Mouse (Mus musculus) CH12.LX (cell line): ENCODE data around the gene Scd3. TPM values are rescaled to one million over a fixed set of nuclear protein-coding genes. Genes with fewer than 3 reads are reported as not detected.

Experiments used
- DNase-seq: peaks from one replicate; pipeline ENCODE4 v3.0.0-alpha.2; 2013; ENCODE audit errors: extremely low read depth
- H3K27ac ChIP-seq: 2 replicates; pipeline ENCODE4 v1.5.1; 2012; ENCODE audit warnings: low read depth, mild to moderate bottlenecking, control low read depth, moderate library complexity; ENCODE audit not compliant: insufficient read depth
- H3K27me3 ChIP-seq: replicated peaks from 2 replicates; pipeline ENCODE3; 2012; ENCODE audit warnings: inconsistent platforms
- H3K36me3 ChIP-seq, 2 experiments: replicated peaks in 1 of 2; 2 replicates each; pipeline versions ENCODE3 to v1.6.1; 2012; ENCODE audit warnings: inconsistent platforms in 1 of 2, low read length in 1 of 2, mild to moderate bottlenecking in 1 of 2, mixed read lengths in 1 of 2, moderate library complexity in 1 of 2; ENCODE audit not compliant: control insufficient read depth in 1 of 2, insufficient read depth in 1 of 2
- H3K4me1 ChIP-seq, 2 experiments: 2 replicates each; pipeline ENCODE4 v1.6.1; 2012; ENCODE audit warnings: inconsistent platforms in 1 of 2, moderate library complexity in 1 of 2; ENCODE audit not compliant: insufficient read depth in 2 of 2, control insufficient read depth in 1 of 2
- H3K4me2 ChIP-seq: 2 replicates; pipeline ENCODE4 v1.6.1; 2012; ENCODE audit warnings: low read depth, mild to moderate bottlenecking, control low read depth; ENCODE audit not compliant: poor library complexity, insufficient read depth, severe bottlenecking
- H3K4me3 ChIP-seq, 3 experiments: fragments of 150-350 bp in 1 of 3; sonication (generic) in 1 of 3; replicated peaks in 1 of 3; 2 replicates each; pipeline versions ENCODE3 to v1.5.1; 2011 to 2012; ENCODE audit warnings: low read depth in 2 of 3, low read length in 2 of 3, mild to moderate bottlenecking in 2 of 3, moderate library complexity in 2 of 3, control low read depth in 1 of 3, improper control_type of control experiment in 1 of 3, inconsistent platforms in 1 of 3, mixed read lengths in 1 of 3; ENCODE audit not compliant: poor library complexity in 1 of 3
- H3K79me2 ChIP-seq: replicated peaks from 2 replicates; pipeline ENCODE4 v1.6.1; 2012; ENCODE audit warnings: mild to moderate bottlenecking, moderate library complexity; ENCODE audit not compliant: control insufficient read depth, poor library complexity, insufficient read depth, severe bottlenecking; ENCODE audit errors: extremely low read depth
- H3K9ac ChIP-seq: 2 replicates; pipeline ENCODE4 v1.6.1; 2012; ENCODE audit warnings: low read depth, mild to moderate bottlenecking, control low read depth, moderate library complexity; ENCODE audit not compliant: insufficient read depth
- H3K9me3 ChIP-seq: replicated peaks from 2 replicates; pipeline ENCODE3; 2012; ENCODE audit warnings: low read length, inconsistent platforms, mixed read lengths
- BHLHE40 ChIP-seq: IDR thresholded peaks from 2 replicates; pipeline ENCODE4 v1.6.1; 2011; ENCODE audit warnings: mild to moderate bottlenecking, low read depth, low read length, improper control_type of control experiment
- CHD1 ChIP-seq: IDR thresholded peaks from 2 replicates; pipeline ENCODE4 v1.6.1; 2012; ENCODE audit warnings: low read depth, low read length, improper control_type of control experiment, inconsistent platforms
- CHD2 ChIP-seq: IDR thresholded peaks from 2 replicates; pipeline ENCODE4 v1.6.1; 2011; ENCODE audit warnings: low read length, improper control_type of control experiment
- CTCF ChIP-seq, 2 experiments: IDR thresholded peaks in 1 of 2; conservative IDR thresholded peaks in 1 of 2; 2 replicates each; pipeline ENCODE4 v1.5.1; 2011 to 2012; ENCODE audit warnings: low read depth in 2 of 2, low read length in 2 of 2, improper control_type of control experiment in 1 of 2, inconsistent platforms in 1 of 2, mild to moderate bottlenecking in 1 of 2, moderate library complexity in 1 of 2
- E2F4 ChIP-seq: IDR thresholded peaks from 2 replicates; pipeline ENCODE4 v1.6.1; 2011; ENCODE audit warnings: low read depth, low read length, improper control_type of control experiment; ENCODE audit not compliant: insufficient replicate concordance
- ELF1 ChIP-seq: IDR thresholded peaks from 2 replicates; pipeline ENCODE4 v1.6.1; 2014; ENCODE audit warnings: low read depth, mild to moderate bottlenecking, inconsistent platforms, low read length, improper control_type of control experiment
- EP300 ChIP-seq: IDR thresholded peaks from 2 replicates; pipeline ENCODE4 v1.6.1; 2011; ENCODE audit warnings: low read length, improper control_type of control experiment
- ETS1 ChIP-seq: conservative IDR thresholded peaks from 2 replicates; pipeline ENCODE4 v1.6.1; 2012; ENCODE audit warnings: low read depth, mild to moderate bottlenecking, inconsistent platforms, low read length, improper control_type of control experiment, moderate library complexity
- GABPA ChIP-seq: IDR thresholded peaks from 2 replicates; pipeline ENCODE4 v1.6.1; 2012; ENCODE audit warnings: low read depth, low read length, improper control_type of control experiment, inconsistent platforms; ENCODE audit not compliant: insufficient replicate concordance
- HCFC1 ChIP-seq: IDR thresholded peaks from 2 replicates; pipeline ENCODE4 v1.6.1; 2012; ENCODE audit warnings: low read depth, mild to moderate bottlenecking, inconsistent platforms, low read length, improper control_type of control experiment
- IRF4 ChIP-seq: IDR thresholded peaks from 2 replicates; pipeline ENCODE4 v1.6.1; 2014; ENCODE audit warnings: low read depth, mild to moderate bottlenecking, inconsistent platforms, low read length, improper control_type of control experiment
- JUN ChIP-seq: IDR thresholded peaks from 2 replicates; pipeline ENCODE4 v1.6.1; 2011; ENCODE audit warnings: low read depth, mild to moderate bottlenecking, low read length, improper control_type of control experiment, moderate library complexity; ENCODE audit not compliant: insufficient read depth
- JUND ChIP-seq: conservative IDR thresholded peaks from 2 replicates; pipeline ENCODE4 v1.6.1; 2011; ENCODE audit warnings: low read depth, low read length, improper control_type of control experiment
- KAT2A ChIP-seq: IDR thresholded peaks from 2 replicates; pipeline ENCODE4 v1.6.1; 2012; ENCODE audit warnings: low read length, improper control_type of control experiment, inconsistent platforms; ENCODE audit not compliant: insufficient replicate concordance
- MAFK ChIP-seq: IDR thresholded peaks from 2 replicates; pipeline ENCODE4 v1.6.1; 2011; ENCODE audit warnings: low read length, improper control_type of control experiment; ENCODE audit not compliant: insufficient replicate concordance
- MAX ChIP-seq: IDR thresholded peaks from 2 replicates; pipeline ENCODE4 v1.6.1; 2011; ENCODE audit warnings: low read length, improper control_type of control experiment
- MAZ ChIP-seq: IDR thresholded peaks from 2 replicates; pipeline ENCODE4 v1.6.1; 2012; ENCODE audit warnings: low read depth, mild to moderate bottlenecking, inconsistent platforms, low read length, improper control_type of control experiment, moderate library complexity
- MEF2A ChIP-seq: IDR thresholded peaks from 2 replicates; pipeline ENCODE4 v1.6.1; 2014; ENCODE audit warnings: low read depth, mild to moderate bottlenecking, inconsistent platforms, low read length, improper control_type of control experiment, borderline replicate concordance
- MXI1 ChIP-seq: IDR thresholded peaks from 2 replicates; pipeline ENCODE4 v1.6.1; 2011; ENCODE audit warnings: mild to moderate bottlenecking, low read depth, low read length, improper control_type of control experiment
- MYC ChIP-seq: IDR thresholded peaks from 2 replicates; pipeline ENCODE4 v1.6.1; 2011; ENCODE audit warnings: low read depth, mild to moderate bottlenecking, improper control_type of control experiment, low read length
- NELFE ChIP-seq: IDR thresholded peaks from 2 replicates; pipeline ENCODE4 v1.6.1; 2011; ENCODE audit warnings: low read depth, low read length, improper control_type of control experiment
- NRF1 ChIP-seq: IDR thresholded peaks from 2 replicates; pipeline ENCODE4 v1.6.1; 2014; ENCODE audit warnings: low read depth, mild to moderate bottlenecking, inconsistent platforms, low read length, improper control_type of control experiment, moderate library complexity
- PAX5 ChIP-seq: IDR thresholded peaks from 2 replicates; pipeline ENCODE4 v1.6.1; 2012; ENCODE audit warnings: low read length, inconsistent platforms, mixed read lengths
- POLR2A ChIP-seq: IDR thresholded peaks from 2 replicates; pipeline ENCODE4 v1.6.1; 2011; ENCODE audit warnings: low read depth, mild to moderate bottlenecking, improper control_type of control experiment, low read length
- POLR2AphosphoS2 ChIP-seq: IDR thresholded peaks from 2 replicates; pipeline ENCODE4 v1.6.1; 2011; ENCODE audit warnings: low read depth, low read length, improper control_type of control experiment
- RAD21 ChIP-seq: IDR thresholded peaks from 2 replicates; pipeline ENCODE4 v1.6.1; 2011; ENCODE audit warnings: low read depth, mild to moderate bottlenecking, low read length, improper control_type of control experiment, moderate library complexity
- RCOR1 ChIP-seq: conservative IDR thresholded peaks from 2 replicates; pipeline ENCODE4 v1.6.1; 2012; ENCODE audit warnings: low read depth, mild to moderate bottlenecking, inconsistent platforms, low read length, improper control_type of control experiment
- SIN3A ChIP-seq: IDR thresholded peaks from 2 replicates; pipeline ENCODE4 v1.6.1; 2012; ENCODE audit warnings: low read length, improper control_type of control experiment, inconsistent platforms
- SMC3 ChIP-seq: IDR thresholded peaks from 2 replicates; pipeline ENCODE4 v1.6.1; 2011; ENCODE audit warnings: low read depth, low read length, improper control_type of control experiment
- TBP ChIP-seq: conservative IDR thresholded peaks from 2 replicates; pipeline ENCODE4 v1.6.1; 2011; ENCODE audit warnings: low read depth, low read length, improper control_type of control experiment
- TCF12 ChIP-seq: IDR thresholded peaks from 2 replicates; pipeline ENCODE4 v1.6.1; 2014; ENCODE audit warnings: low read depth, mild to moderate bottlenecking, inconsistent platforms, low read length, improper control_type of control experiment
- UBTF ChIP-seq: IDR thresholded peaks from 2 replicates; pipeline ENCODE4 v1.6.1; 2012; ENCODE audit warnings: low read depth, mild to moderate bottlenecking, inconsistent platforms, low read length, improper control_type of control experiment, moderate library complexity
- USF1 ChIP-seq: IDR thresholded peaks from 2 replicates; pipeline ENCODE4 v1.6.1; 2014; ENCODE audit warnings: low read depth, mild to moderate bottlenecking, inconsistent platforms, low read length, improper control_type of control experiment
- USF2 ChIP-seq: conservative IDR thresholded peaks from 2 replicates; pipeline ENCODE4 v1.6.1; 2011; ENCODE audit warnings: low read depth, low read length, improper control_type of control experiment
- ZC3H11A ChIP-seq: IDR thresholded peaks from 2 replicates; pipeline ENCODE4 v1.6.1; 2012; ENCODE audit warnings: low read depth, mild to moderate bottlenecking, inconsistent platforms, low read length, improper control_type of control experiment
- ZKSCAN1 ChIP-seq: IDR thresholded peaks from 2 replicates; pipeline ENCODE4 v1.6.1; 2012; ENCODE audit warnings: low read depth, inconsistent platforms, low read length, improper control_type of control experiment, borderline replicate concordance
- ZMIZ1 ChIP-seq: IDR thresholded peaks from 2 replicates; pipeline ENCODE4 v1.6.1; 2012; ENCODE audit warnings: low read depth, mild to moderate bottlenecking, inconsistent platforms, low read length, improper control_type of control experiment
- ZNF384 ChIP-seq: IDR thresholded peaks from 2 replicates; pipeline ENCODE4 v1.6.1; 2012; ENCODE audit warnings: low read depth, low read length, improper control_type of control experiment, inconsistent platforms
- dilution Hi-C: fragments of 300-500 bp; cut with MboI; formaldehyde crosslinking; loops from 2 replicates; pipeline ENCODE4 v1.14.3; 2020; ENCODE audit warnings: low sequenced_read_pairs; ENCODE audit not compliant: extremely low pct_unique_long_range_greater_than_20kb, extremely low pct_ligation_motif_present
- in situ Hi-C: fragments of 300-500 bp; cut with MboI; formaldehyde crosslinking; loops from 3 replicates; pipeline ENCODE4 v1.14.3; 2019; ENCODE audit warnings: low sequenced_read_pairs, low pct_ligation_motif_present, low pct_unique_long_range_greater_than_20kb, mixed read lengths
- polyA plus RNA-seq: library from polyadenylated mRNA; unstranded; fragments of >175 nt; gene quantifications from 2 replicates; pipeline ENCODE4 v1.2.1, GENCODE M21; 2012; ENCODE audit warnings: low read depth; ENCODE audit not compliant: insufficient read length
- total RNA-seq, 2 experiments: library from RNA; depleted of rRNA; stranded (reverse); fragments of 300-350 nt in 1 of 2; fragments of >200 nt in 1 of 2; gene quantifications; 2 replicates each; pipeline ENCODE4 v1.2.3; 2012 to 2014

Gene Scd3
- total and polyA plus RNA-seq, 3 experiments = not detected

DNA sequence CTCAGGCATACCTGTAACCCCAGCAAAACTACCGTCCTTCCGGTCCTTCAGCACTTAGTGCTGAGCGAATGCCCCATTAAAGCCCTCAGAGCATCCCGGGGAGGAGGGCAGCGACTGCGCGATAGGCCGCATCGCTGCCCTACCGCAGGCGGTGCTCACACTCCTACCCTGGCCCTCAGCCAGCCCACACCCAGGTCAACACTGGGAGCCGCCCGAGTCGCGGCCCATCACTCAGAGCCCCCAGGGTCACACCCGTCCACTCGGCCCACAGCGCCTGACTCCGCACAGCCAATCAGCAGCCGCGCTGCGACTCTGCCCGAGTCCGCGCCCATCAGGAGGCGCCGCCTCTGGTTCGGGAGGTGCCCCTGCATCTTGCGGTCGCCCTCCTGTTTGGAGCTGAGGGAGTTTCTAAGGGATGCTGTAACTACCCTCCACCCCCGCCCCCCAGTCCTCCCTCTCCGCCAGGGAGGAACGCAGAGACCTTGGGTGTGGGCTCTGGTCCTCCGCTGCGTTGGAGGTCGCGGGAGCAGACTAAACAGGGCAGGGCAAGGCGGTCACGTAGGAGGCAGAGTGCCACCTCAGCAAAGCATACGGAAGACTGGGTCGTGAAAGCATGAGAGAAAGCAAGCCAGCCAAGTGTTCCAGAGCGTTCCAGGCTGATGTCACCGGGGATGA lies 63.9 kb downstream of the Scd3 start:
- in situ Hi-C loops = no loop called here
- Histone ChIP-seq H3K79me2 (no peaks in the 10 kb centered on the region), H3K4me1 (peaks cover 17 to 47% of the 10 kb centered on the region in 2 experiments)

DNA sequence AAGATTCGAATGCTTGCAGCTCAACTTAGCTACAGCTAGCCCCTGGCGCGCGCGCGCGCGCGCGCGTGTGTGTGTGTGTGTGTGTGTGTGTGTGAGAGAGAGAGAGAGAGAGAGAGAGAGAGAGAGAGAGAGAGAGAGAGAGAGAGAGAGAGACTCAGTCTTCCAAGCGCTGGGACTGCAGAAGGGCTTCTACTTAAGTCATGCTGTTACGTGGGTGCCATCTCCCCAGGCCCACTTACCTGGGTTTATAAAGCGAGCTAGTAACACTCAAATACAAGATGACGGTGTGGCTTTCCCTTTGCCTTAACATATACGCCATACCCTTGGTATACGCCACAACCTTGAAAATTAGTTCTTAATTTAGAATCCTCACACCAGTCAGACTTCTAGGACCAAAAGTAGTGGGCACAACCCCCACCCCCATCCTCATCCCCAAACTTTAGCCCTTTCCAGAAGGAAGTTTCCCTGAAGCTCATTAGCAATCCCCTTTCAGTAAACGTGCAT lies 64.5 kb downstream of the Scd3 start:
- Histone ChIP-seq H3K27me3 (no peaks in the 10 kb centered on the region), H3K36me3 (peaks cover 0 to 1% of the 10 kb centered on the region in 2 experiments), H3K4me1 (peaks cover 19 to 47% of the 10 kb centered on the region in 2 experiments), H3K9me3 (peaks cover 2% of the 10 kb centered on the region), H3K9ac (peak overlapping the region; percentile 50; the same call in 1 of the 2 replicates), H3K4me2 (peak overlapping the region; percentile 19), H3K4me3 (peak overlapping the region; percentile 62 to 72 (median 63)), H3K27ac (peak overlapping the region; percentile 78), H3K79me2 (no peaks in the 10 kb centered on the region)
- DNase-seq = no peak
- in situ Hi-C loops = no loop called here
- dilution Hi-C loops = no loop called here
- TF ChIP-seq POLR2AphosphoS2 (no peak), NELFE (0 out of 2 replicates have a peak, but pooled peaks have one; percentile 7), BHLHE40 (no peak), USF2 (no peak), UBTF (no peak), NRF1 (peak; percentile 49; the same call in 1 of the 2 replicates), MAZ (no peak), JUND (no peak), TBP (no peak), GABPA (no peak), ZMIZ1 (no peak), ZNF384 (no peak), SIN3A (peak; percentile 33; the same call in 1 of the 2 replicates), MAFK (no peak)

More for the DNA sequence above, 63.9 kb downstream of the Scd3 start:
- dilution Hi-C loops = no loop called here
- TF ChIP-seq ZKSCAN1 (no peak), UBTF (no peak), IRF4 (peak; percentile 27; the same call in 1 of the 2 replicates), ETS1 (peak; percentile 1; the same call in 1 of the 2 replicates), RCOR1 (0 out of 2 replicates have a peak, but pooled peaks have one; percentile 72), ZNF384 (no peak), NRF1 (peak; percentile 71), SMC3 (no peak), JUND (no peak), CHD1 (peak; percentile 51; the same call in 1 of the 2 replicates), MAFK (peak; percentile 85; the same call in 1 of the 2 replicates), PAX5 (no peak), CTCF (conservative IDR thresholded peaks at IDR 0.05 in 1 of 2, IDR thresholded peaks at IDR 0.05 in 1 of 2; ENCODE audit: low read depth in 2 of 2, low read length in 2 of 2) (no peak), KAT2A (no peak), EP300 (no peak), MAX (no peak; the same call in 1 of the 2 replicates), CHD2 (peak; percentile 46; the same call in 1 of the 2 replicates), GABPA (no peak), TCF12 (peak; percentile 87), HCFC1 (peak; percentile 28), MEF2A (0 out of 2 replicates have a peak, but pooled peaks have one; percentile 12), MAZ (peak; percentile 55; the same call in 1 of the 2 replicates), JUN (no peak), POLR2AphosphoS2 (peak; percentile 82), POLR2A (peak; percentile 78), E2F4 (no peak), ZMIZ1 (peak; percentile 48; the same call in 1 of the 2 replicates), USF2 (no peak; the same call in 1 of the 2 replicates), TBP (0 out of 2 replicates have a peak, but pooled peaks have one; percentile 52), USF1 (peak; percentile 81), BHLHE40 (peak; percentile 61), ELF1 (peak; percentile 24), RAD21 (no peak; the same call in 1 of the 2 replicates), SIN3A (no peak; the same call in 1 of the 2 replicates), MXI1 (peak; percentile 80), NELFE (peak; percentile 64; the same call in 1 of the 2 replicates), ZC3H11A (no peak), MYC (no peak)
- peak; percentile 92 for DNase-seq
- Histone ChIP-seq H3K9me3 (peaks cover under 1% of the 10 kb centered on the region), H3K4me3 (peak overlapping the region; percentile 62 to 72 (median 63)), H3K27me3 (no peaks in the 10 kb centered on the region), H3K27ac (peak overlapping the region; percentile 78), H3K36me3 (peaks cover 3 to 7% of the 10 kb centered on the region in 2 experiments), H3K4me2 (peak overlapping the region; percentile 92), H3K9ac (peak overlapping the region; percentile 74)
